Mouse (Mus musculus): ENCODE results near the gene Sla2. TPM values are rescaled to one million over a fixed set of nuclear protein-coding genes. Genes with fewer than 3 reads are reported as not detected.
"Not testable (repeated sequence)": the region's sequence is repeated elsewhere in the genome, so short reads cannot be mapped to it uniquely, and the experiment has no call there.

The Sla2 gene
- 0.36 and 0.56 TPM in 2 replicates for polyA plus RNA-seq (2014; fragmentation: Nextera tagmentation; extraction: Ambion mirVana)

- no peak within 1 kb of the TSS for H3K4me2 ChIP-seq
- DNase-seq (ENCODE audit: low spot score, missing footprints) (peak; percentile 84), ATAC-seq (ENCODE audit: low FRiP score) (no peak)
- H3K36me3 ChIP-seq (ENCODE audit: control insufficient read depth, insufficient read depth, low read length) = no peaks in the 10 kb centered on the region
- no peak within 1 kb of the TSS for H3K9ac ChIP-seq (ENCODE audit: low read length)
- H3K9me3 ChIP-seq (ENCODE audit: control insufficient read depth, low read length) = no peaks in the 10 kb centered on the region
- no peaks in the 10 kb centered on the region for H3K27me3 ChIP-seq (ENCODE audit: control insufficient read depth, insufficient read depth, low read length)
- H3K4me3 ChIP-seq (ENCODE audit: low read depth, low read length) = no peak within 1 kb of the TSS
- 73% methylated on average over 6 of the region's 6 CpGs for WGBS
- peaks cover 2% of the 10 kb centered on the region; the same call in 1 of the 2 replicates for H3K4me1 ChIP-seq (ENCODE audit: control insufficient read depth, insufficient read depth, low read length)
- no peak within 1 kb of the TSS for H3K27ac ChIP-seq (ENCODE audit: low read depth, low read length)
These were observed at the start of gene Sla2 for GRCm38 (mm10) chr2:156887017-156887416. Gene Sla2, minus strand, starts transcription at chr2:156887192.

- H3K27ac ChIP-seq (ENCODE audit: low read depth, low read length) = no peak overlapping the region
- no peak overlapping the region for H3K4me2 ChIP-seq
- DNase-seq (ENCODE audit: low spot score, missing footprints) (no peak), ATAC-seq (ENCODE audit: low FRiP score) (no peak)
- H3K9ac ChIP-seq (ENCODE audit: low read length) = no peak overlapping the region
- H3K36me3 ChIP-seq (ENCODE audit: control insufficient read depth, insufficient read depth, low read length) = no peaks in the 10 kb centered on the region
- H3K9me3 ChIP-seq (ENCODE audit: control insufficient read depth, low read length) = no peaks in the 10 kb centered on the region
- 80% methylated on average over 6 of the region's 6 CpGs for WGBS
- H3K4me3 ChIP-seq (ENCODE audit: low read depth, low read length) = no peak overlapping the region
- H3K27me3 ChIP-seq (ENCODE audit: control insufficient read depth, insufficient read depth, low read length) = no peaks in the 10 kb centered on the region
- H3K4me1 ChIP-seq (ENCODE audit: control insufficient read depth, insufficient read depth, low read length) = no peaks in the 10 kb centered on the region
These were observed 48.0 kb upstream of the Sla2 start for GRCm38 (mm10) chr2:156935005-156935404.

- DNase-seq (ENCODE audit: low spot score, missing footprints) (no peak), ATAC-seq (ENCODE audit: low FRiP score) (no peak)
- H3K4me2 ChIP-seq = no peak overlapping the region
- H3K27me3 ChIP-seq (ENCODE audit: control insufficient read depth, insufficient read depth, low read length) = no peaks in the 10 kb centered on the region
- no peaks in the 10 kb centered on the region for H3K4me1 ChIP-seq (ENCODE audit: control insufficient read depth, insufficient read depth, low read length)
- H3K27ac ChIP-seq (ENCODE audit: low read depth, low read length) = no peak overlapping the region
- no peak overlapping the region for H3K9ac ChIP-seq (ENCODE audit: low read length)
- H3K36me3 ChIP-seq (ENCODE audit: control insufficient read depth, insufficient read depth, low read length) = no peaks in the 10 kb centered on the region
- 97% methylated on average over 1 of the region's 1 CpGs for WGBS
- no peak overlapping the region for H3K4me3 ChIP-seq (ENCODE audit: low read depth, low read length)
- H3K9me3 ChIP-seq (ENCODE audit: control insufficient read depth, low read length) = no peaks in the 10 kb centered on the region
These were observed 46.4 kb upstream of the Sla2 start for GRCm38 (mm10) chr2:156933426-156933825.

GRCm38 (mm10) chr2:156931421-156931820 is 44.4 kb upstream of the Sla2 start:
- 92% methylated on average over 2 of the region's 2 CpGs for WGBS

GRCm38 (mm10) chr2:156930549-156930948 is 43.6 kb upstream of the Sla2 start:
- H3K9me3 ChIP-seq (ENCODE audit: control insufficient read depth, low read length) = no peaks in the 10 kb centered on the region
- no peaks in the 10 kb centered on the region for H3K27me3 ChIP-seq (ENCODE audit: control insufficient read depth, insufficient read depth, low read length)
- DNase-seq (ENCODE audit: low spot score, missing footprints) = no peak
- H3K27ac ChIP-seq (ENCODE audit: low read depth, low read length) = no peak overlapping the region
- ATAC-seq (ENCODE audit: low FRiP score) = no peak
- H3K4me2 ChIP-seq = no peak overlapping the region
- H3K4me3 ChIP-seq (ENCODE audit: low read depth, low read length) = no peak overlapping the region
- WGBS = 91% methylated on average over 6 of the region's 6 CpGs
- H3K9ac ChIP-seq (ENCODE audit: low read length) = no peak overlapping the region
- no peaks in the 10 kb centered on the region for H3K36me3 ChIP-seq (ENCODE audit: control insufficient read depth, insufficient read depth, low read length)
- H3K4me1 ChIP-seq (ENCODE audit: control insufficient read depth, insufficient read depth, low read length) = no peaks in the 10 kb centered on the region

More at GRCm38 (mm10) chr2:156931421-156931820, 44.4 kb upstream of the Sla2 start:
- Histone ChIP-seq H3K4me3 (ENCODE audit: low read depth, low read length) (no peak overlapping the region), H3K4me2 (no peak overlapping the region), H3K9me3 (ENCODE audit: control insufficient read depth, low read length) (no peaks in the 10 kb centered on the region), H3K27me3 (ENCODE audit: control insufficient read depth, insufficient read depth, low read length) (no peaks in the 10 kb centered on the region), H3K9ac (ENCODE audit: low read length) (no peak overlapping the region), H3K4me1 (ENCODE audit: control insufficient read depth, insufficient read depth, low read length) (no peaks in the 10 kb centered on the region), H3K27ac (ENCODE audit: low read depth, low read length) (no peak overlapping the region), H3K36me3 (ENCODE audit: control insufficient read depth, insufficient read depth, low read length) (no peaks in the 10 kb centered on the region)
- no peak for ATAC-seq (ENCODE audit: low FRiP score)
- DNase-seq (ENCODE audit: low spot score, missing footprints) = no peak

- no peak overlapping the region for H3K4me3 ChIP-seq (ENCODE audit: low read depth, low read length)
- no peak overlapping the region for H3K9ac ChIP-seq (ENCODE audit: low read length)
- no peaks in the 10 kb centered on the region for H3K9me3 ChIP-seq (ENCODE audit: control insufficient read depth, low read length)
- H3K36me3 ChIP-seq (ENCODE audit: control insufficient read depth, insufficient read depth, low read length) = no peaks in the 10 kb centered on the region
- H3K27me3 ChIP-seq (ENCODE audit: control insufficient read depth, insufficient read depth, low read length) = no peaks in the 10 kb centered on the region
- 60% methylated on average over 11 of the region's 11 CpGs for WGBS
- H3K4me2 ChIP-seq = no peak overlapping the region
- no peak overlapping the region for H3K27ac ChIP-seq (ENCODE audit: low read depth, low read length)
- DNase-seq (ENCODE audit: low spot score, missing footprints) = no peak
- no peaks in the 10 kb centered on the region for H3K4me1 ChIP-seq (ENCODE audit: control insufficient read depth, insufficient read depth, low read length)
- ATAC-seq (ENCODE audit: low FRiP score) = no peak
These were observed 42.6 kb upstream of the Sla2 start for GRCm38 (mm10) chr2:156929519-156930120.

GRCm38 (mm10) chr2:156928606-156929005 is 41.6 kb upstream of the Sla2 start:
- DNase-seq (ENCODE audit: low spot score, missing footprints) (no peak), ATAC-seq (ENCODE audit: low FRiP score) (no peak)
- no peaks in the 10 kb centered on the region for H3K27me3 ChIP-seq (ENCODE audit: control insufficient read depth, insufficient read depth, low read length)
- WGBS = 87% methylated on average over 6 of the region's 6 CpGs
- no peak overlapping the region for H3K4me3 ChIP-seq (ENCODE audit: low read depth, low read length)
- no peak overlapping the region for H3K4me2 ChIP-seq
- no peak overlapping the region for H3K27ac ChIP-seq (ENCODE audit: low read depth, low read length)
- H3K4me1 ChIP-seq (ENCODE audit: control insufficient read depth, insufficient read depth, low read length) = no peaks in the 10 kb centered on the region
- no peaks in the 10 kb centered on the region for H3K36me3 ChIP-seq (ENCODE audit: control insufficient read depth, insufficient read depth, low read length)
- no peaks in the 10 kb centered on the region for H3K9me3 ChIP-seq (ENCODE audit: control insufficient read depth, low read length)
- H3K9ac ChIP-seq (ENCODE audit: low read length) = no peak overlapping the region

GRCm38 (mm10) chr2:156927663-156928062 is 40.7 kb upstream of the Sla2 start:
- H3K4me3 ChIP-seq (ENCODE audit: low read depth, low read length) = no peak overlapping the region
- H3K9me3 ChIP-seq (ENCODE audit: control insufficient read depth, low read length) = no peaks in the 10 kb centered on the region
- no peaks in the 10 kb centered on the region for H3K27me3 ChIP-seq (ENCODE audit: control insufficient read depth, insufficient read depth, low read length)
- no peak overlapping the region for H3K27ac ChIP-seq (ENCODE audit: low read depth, low read length)
- ATAC-seq (ENCODE audit: low FRiP score) (no peak), DNase-seq (ENCODE audit: low spot score, missing footprints) (no peak)
- no peak overlapping the region for H3K4me2 ChIP-seq
- WGBS = 91% methylated on average over 6 of the region's 6 CpGs
- no peaks in the 10 kb centered on the region for H3K4me1 ChIP-seq (ENCODE audit: control insufficient read depth, insufficient read depth, low read length)
- H3K36me3 ChIP-seq (ENCODE audit: control insufficient read depth, insufficient read depth, low read length) = no peaks in the 10 kb centered on the region
- no peak overlapping the region for H3K9ac ChIP-seq (ENCODE audit: low read length)

GRCm38 (mm10) chr2:156925611-156926010 is 38.6 kb upstream of the Sla2 start:
- not testable (repeated sequence) for H3K9me3 ChIP-seq (ENCODE audit: control insufficient read depth, low read length); H3K4me2 ChIP-seq; H3K4me1 ChIP-seq (ENCODE audit: control insufficient read depth, insufficient read depth, low read length); ATAC-seq (ENCODE audit: low FRiP score); H3K9ac ChIP-seq (ENCODE audit: low read length); H3K27ac ChIP-seq (ENCODE audit: low read depth, low read length); DNase-seq (ENCODE audit: low spot score, missing footprints); H3K36me3 ChIP-seq (ENCODE audit: control insufficient read depth, insufficient read depth, low read length); H3K4me3 ChIP-seq (ENCODE audit: low read depth, low read length); H3K27me3 ChIP-seq (ENCODE audit: control insufficient read depth, insufficient read depth, low read length)
- WGBS = 78% methylated on average over 3 of the region's 3 CpGs
